Mouse (Mus musculus): ENCODE measurements at regions not wholly inside any gene's neighbourhood (a gene's known extent, or its start where the extent isn't known, plus 50 kb on each side); places are given as distances from the start of the nearest gene placed in this dataset.

DNA sequence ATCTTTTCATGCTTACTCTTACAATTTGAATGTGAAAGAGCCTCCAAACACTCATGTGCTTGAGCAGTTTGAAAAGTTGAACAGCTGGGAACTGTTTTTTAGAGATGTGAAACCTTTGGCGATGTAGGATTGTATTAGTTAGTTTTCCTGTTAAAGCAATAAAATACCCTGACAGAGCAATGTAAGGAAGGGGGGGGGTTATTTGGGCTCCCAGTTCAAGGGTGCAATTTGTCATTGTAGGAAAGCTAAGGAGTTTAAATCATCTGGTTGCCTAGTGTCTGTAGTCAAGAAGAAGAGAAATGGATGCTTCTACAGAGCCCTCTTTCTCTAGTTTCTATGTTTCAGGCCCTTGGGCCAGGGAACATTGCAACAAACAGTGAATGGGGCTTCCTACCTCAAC, 1674.5 kb upstream of the Acvr2a start:
- H3K9ac ChIP-seq (ENCODE audit: control insufficient read depth, low read depth, low read length, poor library complexity, severe bottlenecking): no peak overlapping the region
- H3K4me3 ChIP-seq (ENCODE audit: control insufficient read depth in 1 of 2, insufficient read depth in 1 of 2, low read depth in 2 of 2, low read length in 2 of 2): no peak overlapping the region
- no peaks in the 10 kb centered on the region for H3K9me3 ChIP-seq (replicated peaks; ENCODE audit: insufficient read depth, low read length)
- H3K4me1 ChIP-seq (ENCODE audit: control insufficient read depth in 1 of 2, insufficient read depth in 2 of 2, low read length in 2 of 2): no peaks in the 10 kb centered on the region
- H3K36me3 ChIP-seq (ENCODE audit: control insufficient read depth in 1 of 2, insufficient read depth in 2 of 2, low read length in 2 of 2): no peaks in the 10 kb centered on the region
- H3K27ac ChIP-seq (ENCODE audit: control insufficient read depth, low read depth, low read length): no peak overlapping the region
- H3K27me3 ChIP-seq (ENCODE audit: control insufficient read depth in 1 of 2, insufficient read depth in 2 of 2, low read length in 2 of 2): no peaks in the 10 kb centered on the region
- DNase-seq (ENCODE audit: low read depth, low spot score): no peak
- TF ChIP-seq ZNF384 (IDR thresholded peaks at IDR 0.05; ENCODE audit: low read depth, low read length) (no peak), ELF1 (IDR thresholded peaks at IDR 0.05; ENCODE audit: low read depth, low read length) (no peak), EP300 (IDR thresholded peaks at IDR 0.05; ENCODE audit: low read depth in 1 of 2, low read length in 2 of 2) (no peak), SMC3 (IDR thresholded peaks at IDR 0.05; ENCODE audit: low read depth, low read length) (no peak), POLR2AphosphoS2 (IDR thresholded peaks at IDR 0.05; ENCODE audit: low read length) (no peak), E2F4 (IDR thresholded peaks at IDR 0.05; ENCODE audit: borderline replicate concordance, low read depth, low read length) (no peak), POLR2AphosphoS5 (IDR thresholded peaks at IDR 0.05; ENCODE audit: borderline replicate concordance, low read depth, low read length) (no peak), MAFK (IDR thresholded peaks at IDR 0.05; ENCODE audit: borderline replicate concordance, low read depth, low read length) (no peak), ZMIZ1 (IDR thresholded peaks at IDR 0.05; ENCODE audit: low read depth, low read length) (no peak), CTCF (IDR thresholded peaks at IDR 0.05 in 2 of 3, conservative IDR thresholded peaks at IDR 0.05 in 1 of 3; ENCODE audit: control insufficient read depth in 1 of 3, insufficient read depth in 1 of 3, low read depth in 2 of 3, low read length in 3 of 3, poor library complexity in 1 of 3, severe bottlenecking in 1 of 3) (no peak), BHLHE40 (IDR thresholded peaks at IDR 0.05; ENCODE audit: borderline replicate concordance, low read depth, low read length) (no peak), CHD2 (IDR thresholded peaks at IDR 0.05; ENCODE audit: low read length) (no peak), GATA1 (IDR thresholded peaks at IDR 0.05; ENCODE audit: low read depth, low read length) (no peak), MYC (IDR thresholded peaks at IDR 0.05; ENCODE audit: low read depth, low read length) (no peak), KAT2A (conservative IDR thresholded peaks at IDR 0.05; ENCODE audit: low read depth, low read length) (no peak), MXI1 (IDR thresholded peaks at IDR 0.05; ENCODE audit: low read depth, low read length) (no peak), ZKSCAN1 (IDR thresholded peaks at IDR 0.05; ENCODE audit: low read depth, low read length) (no peak), ETS1 (IDR thresholded peaks at IDR 0.05; ENCODE audit: low read depth, low read length) (no peak)
- no peaks in the 10 kb centered on the region for H3K79me2 ChIP-seq (ENCODE audit: control insufficient read depth, insufficient read depth, low read length, poor library complexity)

DNA sequence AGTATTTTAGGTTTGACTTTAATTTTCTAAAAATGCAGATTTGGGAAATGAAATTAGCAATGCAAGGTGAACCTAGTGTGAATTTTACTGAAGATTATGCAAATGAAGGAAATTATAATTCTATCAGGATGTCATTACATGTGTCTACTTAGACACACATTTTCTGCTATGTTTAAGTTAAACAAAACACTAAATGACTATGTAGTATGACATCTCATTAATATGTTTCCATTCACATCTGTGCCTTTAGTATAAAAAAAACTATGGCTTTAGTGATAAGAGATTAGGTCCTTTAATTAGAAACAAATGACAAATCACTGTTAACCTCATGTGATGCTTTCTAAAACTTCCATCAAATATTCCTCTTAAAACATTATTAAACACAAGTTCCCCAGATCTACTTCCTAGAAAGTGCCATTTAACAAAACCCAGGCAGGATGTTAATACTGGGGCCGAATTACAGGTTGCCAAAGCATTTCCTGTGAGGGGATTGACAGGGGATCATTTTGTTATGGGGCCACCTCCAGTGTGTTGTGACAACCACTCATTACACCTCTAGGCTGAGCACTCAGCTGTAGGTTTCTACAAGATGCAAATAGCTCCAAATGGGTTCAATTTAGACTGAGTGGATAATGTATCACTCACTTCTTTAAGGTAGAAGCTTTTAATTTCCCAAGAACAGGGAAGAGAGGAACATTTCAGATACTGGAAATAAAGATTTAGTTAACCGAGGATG, 1629.7 kb upstream of the Acvr2a start:
- Histone ChIP-seq H3K4me3 (ENCODE audit: control insufficient read depth in 1 of 2, insufficient read depth in 1 of 2, low read depth in 2 of 2, low read length in 2 of 2) (no peak overlapping the region), H3K27me3 (ENCODE audit: control insufficient read depth in 1 of 2, insufficient read depth in 2 of 2, low read length in 2 of 2) (no peaks in the 10 kb centered on the region), H3K9me3 (replicated peaks; ENCODE audit: insufficient read depth, low read length) (no peaks in the 10 kb centered on the region), H3K36me3 (ENCODE audit: control insufficient read depth in 1 of 2, insufficient read depth in 2 of 2, low read length in 2 of 2) (no peaks in the 10 kb centered on the region), H3K27ac (ENCODE audit: control insufficient read depth, low read depth, low read length) (no peak overlapping the region), H3K4me1 (ENCODE audit: control insufficient read depth in 1 of 2, insufficient read depth in 2 of 2, low read length in 2 of 2) (no peaks in the 10 kb centered on the region), H3K79me2 (ENCODE audit: control insufficient read depth, insufficient read depth, low read length, poor library complexity) (no peaks in the 10 kb centered on the region), H3K9ac (ENCODE audit: control insufficient read depth, low read depth, low read length, poor library complexity, severe bottlenecking) (no peak overlapping the region)
- no peak for DNase-seq (ENCODE audit: low read depth, low spot score)
- no peak for TF ChIP-seq MYB (IDR thresholded peaks at IDR 0.05; ENCODE audit: low read depth, low read length)
- no peak for TF ChIP-seq MYC (IDR thresholded peaks at IDR 0.05; ENCODE audit: low read depth, low read length)
- TF ChIP-seq ZKSCAN1 (IDR thresholded peaks at IDR 0.05; ENCODE audit: low read depth, low read length): no peak
- TF ChIP-seq MAFK (IDR thresholded peaks at IDR 0.05; ENCODE audit: borderline replicate concordance, low read depth, low read length): no peak
- TF ChIP-seq MAX (IDR thresholded peaks at IDR 0.05; ENCODE audit: low read length): no peak
- no peak for TF ChIP-seq CHD2 (IDR thresholded peaks at IDR 0.05; ENCODE audit: low read length)

Measured in MEL (cell line).